Mouse (Mus musculus) thymus, adult 2 months (tissue): ENCODE results near the gene Trp53.

Experiments
- CTCF ChIP-seq: fragments of 200-500 bp; IDR thresholded peaks from 2 replicates; pipeline ENCODE4 v1.5.1; 2012; ENCODE audit warnings: mild to moderate bottlenecking, control low read depth, low read length, moderate library complexity, borderline replicate concordance; ENCODE audit not compliant: control insufficient read depth, poor library complexity, insufficient read depth; ENCODE audit errors: extremely low read depth
- POLR2A ChIP-seq: fragments of 200-500 bp; IDR thresholded peaks from 2 replicates; pipeline ENCODE4 v1.6.1; 2012; ENCODE audit warnings: mild to moderate bottlenecking, low read length, control low read depth, moderate library complexity; ENCODE audit not compliant: control insufficient read depth, poor library complexity, insufficient read depth; ENCODE audit errors: extremely low read depth

DNA sequence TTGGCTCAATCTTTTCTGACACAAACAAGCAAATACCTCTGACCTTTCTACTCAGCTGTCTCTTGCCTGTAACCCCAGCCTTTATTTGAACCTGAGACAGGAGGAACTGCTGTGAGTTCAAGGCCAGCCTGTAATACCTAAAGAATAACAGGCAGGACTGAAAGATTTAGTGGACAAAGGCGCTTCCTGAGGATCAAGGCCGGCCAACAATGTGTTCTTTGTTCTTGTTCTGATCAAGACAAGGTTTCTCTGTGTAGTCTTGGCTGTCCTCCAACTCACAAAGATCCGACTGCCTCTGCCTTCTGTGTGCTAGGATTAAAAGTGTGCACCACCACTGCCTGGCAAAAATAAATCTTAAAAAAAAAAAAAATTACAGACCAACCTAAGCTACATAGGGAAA lies 15.8 kb upstream of the Trp53 start:
- TF ChIP-seq CTCF, result no peak
- no peak for TF ChIP-seq POLR2A
